Mouse (Mus musculus) megakaryocyte, embryonic 14.5 days (primary cell): ENCODE results near the gene Rora.

Experiments used
- FLI1 ChIP-seq: IDR thresholded peaks from 2 replicates; pipeline ENCODE4 v1.6.1; 2012; ENCODE audit warnings: low read length, inconsistent platforms, mixed read lengths
- GATA1 ChIP-seq: IDR thresholded peaks from 3 replicates; pipeline ENCODE4 v1.6.1; 2012; ENCODE audit warnings: mixed read lengths, low read length, inconsistent platforms, borderline replicate concordance

DNA sequence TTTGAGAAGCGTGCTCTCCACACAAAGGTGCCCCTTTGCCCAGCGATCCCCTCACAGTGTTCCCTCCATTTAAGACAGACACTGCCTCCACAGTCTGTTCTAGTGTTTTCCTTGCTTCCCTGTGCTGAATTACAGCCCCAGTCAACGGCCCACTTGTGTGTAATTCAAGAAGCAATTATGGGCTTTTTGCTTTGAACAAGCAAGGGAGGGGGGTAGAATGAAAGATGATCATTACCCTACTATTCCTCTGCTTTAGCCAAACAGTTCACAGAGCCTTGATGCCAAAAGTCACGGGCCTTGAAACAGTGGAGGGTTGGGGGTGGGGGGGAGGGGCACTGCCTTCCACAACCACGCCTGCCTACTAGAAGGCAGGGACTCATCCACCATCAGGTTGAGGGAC, 152.2 kb downstream of the Rora start:
- no peak for TF ChIP-seq FLI1
- no peak for TF ChIP-seq GATA1
